Mouse (Mus musculus) midbrain, embryonic 16.5 days (tissue): ENCODE results near the gene Ftsj3. TPM values are rescaled to one million over a fixed set of nuclear protein-coding genes. Genes with fewer than 3 reads are reported as not detected.

Experiments used
- ATAC-seq: fragments of 200-750 bp; cut with Nextera tagmentation; 2 replicates; pipeline ENCODE4 v1.8.0; 2017; ENCODE audit warnings: moderate TSS enrichment
- H3K27ac ChIP-seq: fragments of 300-500 bp; sonication (generic); 2 replicates; pipeline ENCODE4 v1.5.1; 2014; ENCODE audit warnings: mild to moderate bottlenecking, low read length, mixed read lengths
- H3K27me3 ChIP-seq: fragments of 300-500 bp; sonication (generic); 2 replicates; pipeline ENCODE4 v1.6.1; 2014; ENCODE audit warnings: low read depth, low read length, mixed read lengths; ENCODE audit not compliant: control insufficient read depth, insufficient read depth
- H3K36me3 ChIP-seq: fragments of 300-500 bp; sonication (generic); 2 replicates; pipeline ENCODE4 v1.6.1; 2014; ENCODE audit warnings: mild to moderate bottlenecking, low read length, moderate library complexity, mixed read lengths; ENCODE audit not compliant: control insufficient read depth, insufficient read depth
- H3K4me1 ChIP-seq: fragments of 300-500 bp; sonication (generic); 2 replicates; pipeline ENCODE4 v1.6.1; 2014; ENCODE audit warnings: mild to moderate bottlenecking, low read length, mixed read lengths; ENCODE audit not compliant: control insufficient read depth, insufficient read depth
- H3K4me2 ChIP-seq: fragments of 300-500 bp; sonication (generic); 2 replicates; pipeline ENCODE4 v1.6.1; 2014; ENCODE audit warnings: mild to moderate bottlenecking, low read length, mixed read lengths
- H3K4me3 ChIP-seq: fragments of 300-500 bp; sonication (generic); 2 replicates; pipeline ENCODE4 v1.5.1; 2014; ENCODE audit warnings: low read depth, mild to moderate bottlenecking, low read length, moderate library complexity, mixed read lengths
- H3K9ac ChIP-seq: fragments of 300-500 bp; sonication (generic); 2 replicates; pipeline ENCODE4 v1.6.1; 2014; ENCODE audit warnings: low read depth, low read length, mixed read lengths
- H3K9me3 ChIP-seq: fragments of 300-500 bp; sonication (generic); replicated peaks from 2 replicates; pipeline ENCODE4 v1.6.1; 2014; ENCODE audit warnings: mild to moderate bottlenecking, low read length, mixed read lengths; ENCODE audit not compliant: control insufficient read depth, poor library complexity, severe bottlenecking
- WGBS: fragments of 180-500 bp; shearing (Covaris S2); extraction: QIAGEN DNeasy Blood & Tissue Kit; methylation state at CpG from one replicate; pipeline ENCODE4 v1.1.7; 2014; 5-methylcytosine and 5-hydroxymethylcytosine counted together
- polyA plus RNA-seq: library from polyadenylated mRNA; unstranded; fragments of >200 nt; fragmentation: Nextera tagmentation; extraction: Ambion mirVana; gene quantifications from 2 replicates; pipeline ENCODE4 v1.2.1, GENCODE M21; 2015

Ftsj3 gene
- polyA plus RNA-seq: 34.0 and 38.0 TPM in 2 replicates

- Histone ChIP-seq H3K36me3 (peaks cover 20% of the 10 kb centered on the region), H3K27me3 (no peaks in the 10 kb centered on the region), H3K4me3 (peak within 1 kb of the TSS; percentile 71), H3K4me2 (peak within 1 kb of the TSS; percentile 98), H3K9ac (peak within 1 kb of the TSS; percentile 76), H3K4me1 (peaks cover 19% of the 10 kb centered on the region), H3K9me3 (no peaks in the 10 kb centered on the region), H3K27ac (peak within 1 kb of the TSS; percentile 80)
- peak; percentile 95 for ATAC-seq
- under 1% methylated on average over 42 of the region's 42 CpGs for WGBS
These were observed at the start of gene Ftsj3, which contains the start of gene Psmc5 for GRCm38 (mm10) chr11:106255685-106256451. Gene Ftsj3 (minus strand): TSS chr11:106256079. Gene Psmc5 (plus strand): TSS chr11:106256154.

GRCm38 (mm10) chr11:106305348-106306064 lies 49.6 kb upstream of the Ftsj3 start:
- H3K9me3 ChIP-seq: no peaks in the 10 kb centered on the region
- no peak overlapping the region for H3K4me2 ChIP-seq
- no peak overlapping the region for H3K27ac ChIP-seq
- H3K27me3 ChIP-seq: no peaks in the 10 kb centered on the region
- H3K36me3 ChIP-seq: no peaks in the 10 kb centered on the region
- ATAC-seq: no peak
- 85% methylated on average over 10 of the region's 10 CpGs for WGBS
- no peak overlapping the region for H3K9ac ChIP-seq
- H3K4me1 ChIP-seq: no peaks in the 10 kb centered on the region
- H3K4me3 ChIP-seq: no peak overlapping the region

GRCm38 (mm10) chr11:106302634-106303033 lies 46.8 kb upstream of the Ftsj3 start:
- no peak for ATAC-seq
- Histone ChIP-seq H3K4me1 (no peaks in the 10 kb centered on the region), H3K9me3 (no peaks in the 10 kb centered on the region), H3K9ac (no peak overlapping the region), H3K4me2 (no peak overlapping the region), H3K27me3 (no peaks in the 10 kb centered on the region), H3K27ac (no peak overlapping the region), H3K36me3 (no peaks in the 10 kb centered on the region), H3K4me3 (no peak overlapping the region)
- WGBS: 18% methylated on average over 2 of the region's 2 CpGs

DNA sequence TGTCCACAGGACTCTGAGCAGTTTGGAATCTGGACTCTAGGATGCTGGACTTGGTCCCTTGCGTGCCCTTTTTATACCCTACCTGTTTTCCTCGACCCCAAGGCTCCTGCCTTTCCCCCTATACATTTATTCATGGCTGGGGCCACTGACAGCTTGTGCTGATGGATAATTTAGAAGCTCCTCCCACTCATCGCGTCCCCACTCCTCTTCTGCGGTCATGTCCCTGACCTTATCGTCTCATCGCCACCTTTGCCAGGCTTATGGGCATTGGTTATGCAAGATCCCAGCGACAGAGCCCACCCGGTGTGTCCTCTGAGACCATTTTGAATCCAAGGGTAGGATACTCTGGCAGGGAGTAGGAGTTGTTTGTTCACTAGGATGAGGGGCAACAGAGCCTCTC lies 45.9 kb upstream of the Ftsj3 start, which contains the start of gene Gh:
Gene Gh, minus strand, starts transcription at position 101 of the 400 bp plus-strand sequence.
- 86% methylated on average over 9 of the region's 9 CpGs for WGBS
- no peak within 1 kb of the TSS for H3K27ac ChIP-seq
- H3K4me2 ChIP-seq: no peak within 1 kb of the TSS
- no peak within 1 kb of the TSS for H3K9ac ChIP-seq
- no peaks in the 10 kb centered on the region for H3K4me1 ChIP-seq
- no peak within 1 kb of the TSS for H3K4me3 ChIP-seq
- H3K9me3 ChIP-seq: no peaks in the 10 kb centered on the region
- no peaks in the 10 kb centered on the region for H3K27me3 ChIP-seq
- no peak for ATAC-seq
- no peaks in the 10 kb centered on the region for H3K36me3 ChIP-seq

- 94% methylated on average over 2 of the region's 2 CpGs for WGBS
- Histone ChIP-seq H3K4me3 (no peak overlapping the region), H3K27ac (no peak overlapping the region), H3K4me1 (no peaks in the 10 kb centered on the region), H3K4me2 (no peak overlapping the region), H3K36me3 (no peaks in the 10 kb centered on the region), H3K9me3 (no peaks in the 10 kb centered on the region), H3K9ac (no peak overlapping the region), H3K27me3 (no peaks in the 10 kb centered on the region)
- ATAC-seq: no peak
These were observed 36.0 kb upstream of the Ftsj3 start for GRCm38 (mm10) chr11:106291861-106292260.

DNA sequence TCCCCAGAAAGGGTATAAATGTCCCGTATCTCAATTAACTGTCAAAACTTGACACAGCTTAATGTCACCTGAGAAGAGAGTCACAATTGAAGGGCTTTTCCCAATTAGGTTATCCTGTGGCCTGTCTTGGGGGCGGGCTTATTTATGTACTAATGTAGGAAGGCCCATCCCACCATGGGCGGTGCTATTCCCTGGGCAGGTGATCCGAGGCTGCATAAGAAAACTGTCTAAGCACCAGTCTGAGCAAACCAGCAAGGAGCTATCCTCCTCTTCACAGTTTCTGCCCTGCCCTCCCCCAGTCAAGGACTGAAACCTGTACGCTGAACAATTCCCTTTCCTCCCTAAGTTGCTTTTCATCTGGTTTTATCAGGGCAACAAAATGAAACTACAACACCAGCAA lies 34.5 kb upstream of the Ftsj3 start:
- no peaks in the 10 kb centered on the region for H3K9me3 ChIP-seq
- no peak overlapping the region for H3K27ac ChIP-seq
- H3K36me3 ChIP-seq: no peaks in the 10 kb centered on the region
- 93% methylated on average over 5 of the region's 5 CpGs for WGBS
- H3K4me1 ChIP-seq: no peaks in the 10 kb centered on the region
- H3K4me3 ChIP-seq: no peak overlapping the region
- no peak overlapping the region for H3K4me2 ChIP-seq
- ATAC-seq: no peak
- no peaks in the 10 kb centered on the region for H3K27me3 ChIP-seq
- H3K9ac ChIP-seq: no peak overlapping the region

GRCm38 (mm10) chr11:106289369-106289768 lies 33.5 kb upstream of the Ftsj3 start:
- Histone ChIP-seq H3K9me3 (no peaks in the 10 kb centered on the region), H3K27ac (no peak overlapping the region), H3K9ac (no peak overlapping the region), H3K36me3 (no peaks in the 10 kb centered on the region), H3K4me2 (no peak overlapping the region), H3K4me1 (no peaks in the 10 kb centered on the region), H3K4me3 (no peak overlapping the region), H3K27me3 (no peaks in the 10 kb centered on the region)
- WGBS: 66% methylated on average over 8 of the region's 8 CpGs
- no peak for ATAC-seq

DNA sequence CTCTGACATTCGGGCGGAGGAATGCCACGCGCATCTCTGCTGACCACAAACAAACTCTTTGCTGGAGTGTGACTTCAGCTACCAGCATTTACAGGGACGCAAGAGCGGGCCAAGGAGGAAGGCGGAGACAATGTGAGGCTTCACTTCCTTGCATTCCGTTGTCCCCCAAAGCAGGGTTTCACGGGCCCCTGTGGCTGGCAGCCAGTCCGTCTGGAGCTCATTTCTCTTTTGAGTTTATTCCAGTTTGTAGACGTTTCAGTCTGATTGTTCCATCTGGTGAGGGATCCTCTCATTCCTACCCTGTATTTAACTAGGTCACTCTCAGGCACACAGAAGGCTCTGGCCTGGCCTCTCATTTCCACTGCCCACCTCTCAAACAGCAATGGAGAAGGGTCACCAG lies 31.1 kb upstream of the Ftsj3 start:
- Histone ChIP-seq H3K4me2 (no peak overlapping the region), H3K9me3 (no peaks in the 10 kb centered on the region), H3K4me3 (no peak overlapping the region), H3K9ac (no peak overlapping the region), H3K4me1 (no peaks in the 10 kb centered on the region), H3K36me3 (no peaks in the 10 kb centered on the region), H3K27me3 (no peaks in the 10 kb centered on the region), H3K27ac (no peak overlapping the region)
- WGBS: 69% methylated on average over 11 of the region's 11 CpGs
- no peak for ATAC-seq

DNA sequence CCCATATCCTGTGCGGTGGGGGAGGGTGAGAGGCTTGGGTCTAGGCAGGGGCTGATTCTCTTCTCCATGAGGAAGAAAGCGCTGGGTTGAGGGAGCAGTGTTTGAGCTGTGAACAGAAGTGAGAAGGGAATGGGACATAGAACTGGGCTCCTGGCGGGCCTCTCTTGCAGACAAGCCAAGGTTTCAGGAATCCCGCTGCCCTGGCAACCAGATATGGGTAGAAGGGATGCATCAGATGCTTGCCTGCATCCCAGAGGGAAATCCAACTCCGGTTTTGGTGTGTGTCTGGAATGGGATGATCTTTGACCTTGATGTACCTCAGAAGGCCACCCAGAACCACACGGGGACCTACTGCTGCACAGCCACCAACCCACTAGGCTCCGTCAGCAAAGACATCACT lies 30.3 kb upstream of the Ftsj3 start:
- Histone ChIP-seq H3K27me3 (no peaks in the 10 kb centered on the region), H3K4me1 (no peaks in the 10 kb centered on the region), H3K9me3 (no peaks in the 10 kb centered on the region), H3K4me2 (no peak overlapping the region), H3K4me3 (no peak overlapping the region), H3K9ac (no peak overlapping the region), H3K27ac (no peak overlapping the region), H3K36me3 (no peaks in the 10 kb centered on the region)
- no peak for ATAC-seq
- 86% methylated on average over 7 of the region's 7 CpGs for WGBS
